Mouse (Mus musculus) midbrain, embryonic 13.5 days (tissue): ENCODE measurements around the gene Prr5l. TPM values are rescaled to one million over a fixed set of nuclear protein-coding genes. Genes with fewer than 3 reads are reported as not detected.

Source experiments
- ATAC-seq: fragments of 200-750 bp; cut with Nextera tagmentation; 2 replicates; pipeline ENCODE4 v1.8.0; 2017; ENCODE audit warnings: mild to moderate bottlenecking, moderate TSS enrichment, moderate library complexity
- H3K27ac ChIP-seq: fragments of 300-500 bp; sonication (generic); 2 replicates; pipeline ENCODE4 v1.5.1; 2015; ENCODE audit warnings: inconsistent platforms, mild to moderate bottlenecking, moderate library complexity
- H3K27me3 ChIP-seq: fragments of 300-500 bp; sonication (generic); 2 replicates; pipeline ENCODE4 v1.6.1; 2015; ENCODE audit warnings: mild to moderate bottlenecking, inconsistent platforms
- H3K36me3 ChIP-seq: fragments of 300-500 bp; sonication (generic); 2 replicates; pipeline ENCODE4 v1.6.1; 2015; ENCODE audit warnings: mild to moderate bottlenecking, inconsistent platforms
- H3K4me1 ChIP-seq: fragments of 300-500 bp; sonication (generic); replicated peaks from 2 replicates; pipeline ENCODE4 v1.6.1; 2015; ENCODE audit warnings: inconsistent platforms
- H3K4me2 ChIP-seq: fragments of 300-500 bp; sonication (generic); replicated peaks from 2 replicates; pipeline ENCODE4 v1.6.1; 2015; ENCODE audit warnings: moderate library complexity, mild to moderate bottlenecking, inconsistent platforms
- H3K4me3 ChIP-seq: fragments of 300-500 bp; sonication (generic); replicated peaks from 2 replicates; pipeline ENCODE4 v1.5.1; 2015; ENCODE audit warnings: mild to moderate bottlenecking, inconsistent platforms
- H3K9ac ChIP-seq: fragments of 300-500 bp; sonication (generic); replicated peaks from 2 replicates; pipeline ENCODE4 v1.6.1; 2015; ENCODE audit warnings: mild to moderate bottlenecking, inconsistent platforms
- H3K9me3 ChIP-seq: fragments of 300-500 bp; sonication (generic); 2 replicates; pipeline ENCODE4 v1.6.1; 2016; ENCODE audit warnings: mild to moderate bottlenecking, inconsistent platforms
- WGBS: fragments of 180-500 bp; shearing (Covaris S2); methylation state at CpG from one replicate; pipeline ENCODE4 v1.1.7; 2015; 5-methylcytosine and 5-hydroxymethylcytosine counted together
- polyA plus RNA-seq: library from polyadenylated mRNA; unstranded; fragments of >200 nt; fragmentation: Nextera tagmentation; extraction: Ambion mirVana; gene quantifications from 2 replicates; pipeline ENCODE4 v1.2.1, GENCODE M21; 2015

The Prr5l gene
- polyA plus RNA-seq, 1 experiment from 2014 or later: 9.3 TPM

DNA sequence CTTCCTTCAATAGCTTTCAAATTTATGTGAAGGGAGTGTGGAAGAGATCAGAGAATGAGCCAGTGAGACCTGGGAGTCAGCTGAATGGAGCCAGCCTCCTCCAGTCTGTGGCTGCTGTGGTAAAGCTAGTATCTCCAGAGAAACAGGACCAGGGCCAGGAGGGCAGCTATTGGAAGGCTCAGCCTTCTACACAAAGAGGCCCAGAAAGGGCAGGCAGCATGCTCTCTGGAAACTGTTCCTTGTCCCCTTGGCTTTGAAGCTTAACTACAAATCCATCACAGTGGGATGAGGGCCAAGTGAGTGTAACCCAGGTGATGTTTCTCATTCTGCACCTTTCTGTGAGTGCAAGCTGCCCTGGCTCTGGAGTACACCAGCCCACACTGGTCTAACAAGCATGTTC lies 155.0 kb downstream of the Prr5l start:
- Histone ChIP-seq H3K27me3 (no peaks in the 10 kb centered on the region), H3K27ac (no peak overlapping the region), H3K9ac (no peak overlapping the region), H3K9me3 (no peaks in the 10 kb centered on the region), H3K4me1 (peaks cover 15% of the 10 kb centered on the region), H3K36me3 (no peaks in the 10 kb centered on the region), H3K4me2 (no peak overlapping the region), H3K4me3 (no peak overlapping the region)
- no peak for ATAC-seq

DNA sequence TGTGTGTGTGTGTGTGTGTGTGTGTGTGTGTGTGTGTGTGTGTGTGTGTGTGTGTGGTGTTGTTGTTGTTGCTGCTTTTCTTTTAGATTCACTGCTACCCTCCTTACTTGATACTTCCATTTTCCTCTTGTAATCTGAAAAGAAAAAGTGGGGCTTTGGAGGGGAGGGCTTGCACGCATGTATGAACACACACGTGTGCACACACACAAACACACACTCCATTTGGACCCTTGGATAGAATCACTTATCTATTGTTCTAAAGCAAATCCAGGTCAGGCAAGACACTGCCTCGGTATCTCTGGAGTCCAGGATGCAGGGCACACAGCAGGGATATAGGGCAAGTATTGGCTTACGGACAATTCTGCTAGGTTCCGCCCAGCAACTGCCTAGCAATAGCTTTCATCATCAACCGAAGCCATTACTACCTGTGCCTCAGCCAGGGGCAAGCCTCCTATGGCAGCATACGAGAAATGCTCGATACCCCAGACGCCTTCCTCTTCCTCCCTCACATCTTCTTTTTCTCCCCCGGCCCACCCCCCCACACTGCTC lies 159.4 kb downstream of the Prr5l start:
- Histone ChIP-seq H3K9me3 (no peaks in the 10 kb centered on the region), H3K36me3 (0 out of 2 replicates have a peak, but pooled peaks cover 3% of the 10 kb centered on the region), H3K4me1 (peaks cover 23% of the 10 kb centered on the region), H3K27ac (peak overlapping the region; percentile 78), H3K9ac (no peak overlapping the region), H3K4me2 (no peak overlapping the region), H3K4me3 (no peak overlapping the region), H3K27me3 (no peaks in the 10 kb centered on the region)
- peak; percentile 19 for ATAC-seq
- WGBS: 24% methylated on average over 10 of the region's 10 CpGs

DNA sequence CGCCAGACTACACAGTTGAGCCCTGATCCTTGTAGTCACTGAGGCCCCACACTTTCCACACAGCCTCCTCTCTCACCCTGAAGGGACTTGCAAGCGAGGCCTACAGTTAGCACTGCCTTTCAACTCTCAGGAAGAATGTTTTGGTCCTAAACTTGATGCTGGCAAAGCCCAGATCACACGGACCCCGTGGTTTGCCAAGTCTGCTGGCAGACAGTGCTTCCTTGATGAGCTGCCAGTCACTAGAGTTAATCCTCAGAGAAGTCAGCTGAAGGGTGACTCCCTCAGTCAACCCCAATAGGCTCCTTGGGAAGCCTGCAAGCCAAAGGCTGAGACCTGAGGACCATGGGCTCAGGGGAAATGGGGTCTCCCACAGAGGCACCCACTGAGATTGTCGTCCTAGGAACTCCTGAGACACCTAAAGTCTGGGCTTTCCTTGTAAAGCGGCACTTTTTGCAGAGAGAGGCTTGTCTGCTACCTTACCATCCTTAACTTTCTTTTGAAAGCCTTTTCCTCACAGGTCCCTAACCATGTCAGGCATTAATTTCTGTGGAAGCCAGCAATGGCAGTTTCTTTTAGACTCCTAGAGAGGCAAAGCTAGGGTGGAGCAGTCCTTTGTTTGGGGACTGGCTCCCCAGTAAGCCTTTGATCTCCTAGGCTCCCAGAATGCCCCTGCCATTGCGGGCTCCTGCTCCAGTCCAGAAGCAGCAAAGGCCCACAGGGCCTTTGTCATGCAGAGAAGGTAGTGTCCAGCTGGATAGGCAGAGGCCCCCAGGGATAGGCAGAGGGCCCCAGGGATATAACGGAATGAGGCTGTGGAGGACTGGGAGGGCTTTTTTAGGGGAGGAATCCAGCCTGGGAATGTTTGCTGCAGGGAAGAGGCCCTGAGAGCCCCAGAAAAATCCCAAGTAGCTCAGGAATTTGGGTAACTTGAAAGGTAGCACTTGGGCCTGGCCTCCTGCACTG lies 160.2 kb downstream of the Prr5l start:
- Histone ChIP-seq H3K9ac (no peak overlapping the region), H3K36me3 (0 out of 2 replicates have a peak, but pooled peaks cover 3% of the 10 kb centered on the region), H3K4me2 (no peak overlapping the region), H3K9me3 (no peaks in the 10 kb centered on the region), H3K4me1 (peaks cover 23% of the 10 kb centered on the region), H3K4me3 (no peak overlapping the region), H3K27me3 (no peaks in the 10 kb centered on the region), H3K27ac (peak overlapping the region; percentile 78)
- 9% methylated on average over 8 of the region's 8 CpGs for WGBS
- peak; percentile 89 for ATAC-seq

DNA sequence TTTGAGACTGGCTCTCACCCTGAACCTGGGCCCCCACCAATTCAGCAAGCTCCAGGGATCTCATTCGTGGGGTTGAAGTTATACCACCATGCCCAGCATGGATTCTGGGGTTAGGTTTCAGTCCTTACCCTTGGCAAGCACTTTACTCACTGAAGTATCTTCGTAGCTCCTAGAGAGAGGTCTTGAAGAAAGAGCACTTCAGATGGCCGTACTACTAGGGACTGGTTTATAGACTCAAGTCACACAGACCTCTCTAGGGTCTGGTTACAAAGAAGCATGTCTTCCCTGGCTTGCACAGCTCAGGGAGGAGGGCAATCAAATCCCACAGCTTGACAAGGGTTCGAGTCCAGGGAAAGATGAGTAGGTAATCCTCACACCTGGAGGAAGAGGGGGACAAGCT lies 161.0 kb downstream of the Prr5l start:
- H3K27me3 ChIP-seq: no peaks in the 10 kb centered on the region
- no peak overlapping the region for H3K9ac ChIP-seq
- ATAC-seq: no peak
- H3K27ac ChIP-seq: peak overlapping the region; percentile 78
- H3K4me3 ChIP-seq: no peak overlapping the region
- H3K4me1 ChIP-seq: peaks cover 23% of the 10 kb centered on the region
- H3K9me3 ChIP-seq: no peaks in the 10 kb centered on the region
- H3K36me3 ChIP-seq: peaks cover 7% of the 10 kb centered on the region; the same call in 1 of the 2 replicates
- H3K4me2 ChIP-seq: no peak overlapping the region
- 85% methylated on average over 4 of the region's 4 CpGs for whole genome bisulfite sequencing

DNA sequence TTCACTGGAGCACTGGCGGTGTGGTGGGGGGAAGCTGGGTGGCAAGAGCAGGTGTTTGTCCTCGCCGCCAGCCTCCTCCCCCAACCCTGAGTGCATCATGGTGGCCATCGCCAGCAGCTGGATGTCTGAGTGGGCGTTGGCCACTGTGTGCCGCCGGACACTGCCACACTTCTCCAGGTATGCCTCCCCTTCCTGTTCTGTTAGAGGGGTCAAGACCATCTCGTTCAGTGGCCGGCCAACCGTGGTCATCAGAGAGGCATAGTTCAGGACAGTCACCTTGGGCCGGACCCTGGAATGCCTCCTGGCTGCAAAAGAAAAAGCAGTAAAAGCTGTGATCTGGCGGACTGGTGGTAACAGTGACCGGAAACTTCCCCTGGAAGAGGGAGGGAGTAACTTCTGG lies 165.7 kb downstream of the Prr5l start:
- 95% methylated on average over 13 of the region's 13 CpGs for WGBS
- no peaks in the 10 kb centered on the region for H3K9me3 ChIP-seq

DNA sequence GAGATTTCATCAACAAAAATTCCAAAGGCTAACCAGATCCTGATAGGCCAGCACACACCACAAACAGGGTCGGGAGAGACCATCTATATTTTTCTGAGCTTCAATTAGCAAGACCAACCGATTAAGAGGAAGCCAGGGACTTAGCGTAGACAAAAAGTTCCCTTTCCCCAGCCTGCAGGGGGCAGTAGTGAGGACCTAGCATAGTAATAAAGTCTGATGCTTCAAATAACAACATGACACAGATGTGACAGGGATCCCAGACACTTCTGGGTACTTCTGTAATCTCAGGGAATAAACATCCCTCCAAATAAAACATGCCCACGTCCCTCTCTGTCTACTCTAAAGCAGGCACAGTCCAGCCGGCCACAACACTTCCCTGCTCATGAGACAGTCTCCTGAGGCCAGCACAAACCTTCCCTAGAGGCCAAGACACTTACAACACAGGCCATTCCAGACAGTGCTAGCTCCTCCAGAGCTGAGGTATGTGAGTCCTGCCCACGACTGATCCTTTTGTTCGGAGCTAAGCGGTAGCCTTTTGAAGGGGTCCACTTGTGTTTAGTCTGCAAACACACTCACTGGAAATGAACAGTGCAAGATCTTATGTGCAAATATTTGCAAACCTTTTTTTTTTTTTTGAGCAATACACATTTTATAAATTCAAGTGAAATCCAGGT lies 167.0 kb downstream of the Prr5l start:
- Histone ChIP-seq H3K4me3 (no peak overlapping the region), H3K9me3 (no peaks in the 10 kb centered on the region), H3K4me1 (no peaks in the 10 kb centered on the region), H3K36me3 (peaks cover 9% of the 10 kb centered on the region; the same call in 1 of the 2 replicates), H3K4me2 (no peak overlapping the region), H3K27me3 (no peaks in the 10 kb centered on the region), H3K9ac (no peak overlapping the region), H3K27ac (no peak overlapping the region)
- no peak for ATAC-seq
- 76% methylated on average over 8 of the region's 8 CpGs for WGBS

More for the DNA sequence above, 165.7 kb downstream of the Prr5l start:
- H3K27ac ChIP-seq: no peak overlapping the region
- no peak for ATAC-seq
- peaks cover 2% of the 10 kb centered on the region for H3K4me1 ChIP-seq
- no peak overlapping the region for H3K9ac ChIP-seq
- no peak overlapping the region for H3K4me2 ChIP-seq
- H3K27me3 ChIP-seq: no peaks in the 10 kb centered on the region
- no peak overlapping the region for H3K4me3 ChIP-seq
- peaks cover 9% of the 10 kb centered on the region; the same call in 1 of the 2 replicates for H3K36me3 ChIP-seq

DNA sequence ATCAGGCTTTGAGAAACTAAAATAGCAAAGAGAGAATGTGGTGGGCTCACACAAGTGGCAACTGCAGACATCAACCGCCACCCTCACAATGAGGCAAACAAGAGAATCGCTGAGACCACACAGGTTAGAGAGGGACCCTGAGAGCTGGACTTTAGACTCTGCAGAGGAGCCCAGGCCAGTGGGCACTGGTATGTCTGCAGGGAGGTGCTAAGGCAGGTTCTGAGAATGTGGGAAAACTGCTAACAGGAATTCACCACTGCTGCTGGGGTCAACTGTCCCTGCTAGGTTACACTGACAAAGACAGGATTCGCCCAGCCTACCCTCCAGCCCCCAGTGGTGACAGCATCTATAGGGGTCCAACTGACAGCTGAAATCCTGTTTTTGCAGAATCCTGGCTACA lies 171.2 kb downstream of the Prr5l start:
- H3K27me3 ChIP-seq: no peaks in the 10 kb centered on the region
- no peak overlapping the region for H3K4me3 ChIP-seq
- 0 out of 2 replicates have a peak, but pooled peaks cover under 1% of the 10 kb centered on the region for H3K36me3 ChIP-seq
- WGBS: 87% methylated on average over 3 of the region's 3 CpGs
- H3K27ac ChIP-seq: no peak overlapping the region
- H3K4me1 ChIP-seq: peaks cover 6% of the 10 kb centered on the region; the same call in 1 of the 2 replicates
- no peak for ATAC-seq
- no peak overlapping the region for H3K4me2 ChIP-seq
- H3K9ac ChIP-seq: no peak overlapping the region
- H3K9me3 ChIP-seq: no peaks in the 10 kb centered on the region

DNA sequence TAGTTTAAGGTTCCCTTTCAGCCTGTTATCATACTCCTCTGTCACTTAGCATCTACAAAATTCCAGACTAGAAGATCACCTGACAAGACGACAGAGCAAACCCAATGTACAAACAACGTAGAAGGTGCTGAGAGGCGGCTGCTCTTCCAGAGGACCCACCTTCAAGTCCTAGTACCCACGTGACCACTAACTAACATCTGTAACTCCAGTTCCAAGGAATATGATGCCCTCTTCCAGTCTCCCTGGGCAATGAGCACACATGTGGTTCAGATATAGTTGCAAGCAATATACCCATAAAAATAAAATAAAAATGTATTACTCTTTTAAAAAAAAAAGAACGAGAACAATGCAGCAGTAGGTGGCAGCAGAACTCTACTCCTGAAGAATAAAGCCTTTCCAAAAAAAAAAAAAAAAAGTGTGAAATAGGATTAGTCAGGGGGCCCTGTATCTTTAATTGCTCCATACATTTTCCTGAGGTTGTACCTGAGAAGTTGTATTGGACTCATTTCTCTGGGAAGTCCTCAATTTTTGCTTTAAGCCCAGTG lies 176.8 kb downstream of the Prr5l start:
- H3K4me1 ChIP-seq: peaks cover 6% of the 10 kb centered on the region; the same call in 1 of the 2 replicates
- ATAC-seq: 0 out of 2 replicates have a peak, but pooled peaks have one; percentile 45

DNA sequence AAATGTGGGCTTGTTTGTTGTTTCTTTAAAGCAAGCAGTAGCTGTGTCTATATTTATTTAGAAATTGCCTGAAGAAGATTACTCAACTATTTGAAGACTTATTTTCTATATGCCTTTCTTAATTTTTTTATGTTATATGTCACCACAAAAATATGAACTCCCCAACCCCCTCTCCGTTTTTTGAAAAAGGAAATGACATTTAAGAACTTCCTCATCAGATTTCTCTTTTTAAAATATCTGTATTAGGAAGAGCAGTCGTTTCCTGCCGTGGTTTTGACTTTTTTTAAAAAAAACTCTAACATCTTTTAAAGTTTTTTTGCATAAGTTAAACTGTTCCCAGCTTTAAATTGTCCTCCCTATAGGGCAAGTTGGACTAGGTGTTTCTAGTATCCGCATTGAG lies 183.5 kb downstream of the Prr5l start:
- Histone ChIP-seq H3K27me3 (no peaks in the 10 kb centered on the region), H3K36me3 (peaks cover 55% of the 10 kb centered on the region), H3K9ac (no peak overlapping the region), H3K27ac (no peak overlapping the region), H3K4me3 (no peak overlapping the region), H3K4me2 (no peak overlapping the region), H3K4me1 (no peaks in the 10 kb centered on the region), H3K9me3 (no peaks in the 10 kb centered on the region)
- WGBS: 93% methylated on average over 4 of the region's 4 CpGs
- ATAC-seq: no peak

More for the DNA sequence above, 176.8 kb downstream of the Prr5l start:
- H3K36me3 ChIP-seq: peaks cover 2% of the 10 kb centered on the region
- H3K9me3 ChIP-seq: no peaks in the 10 kb centered on the region
- H3K27ac ChIP-seq: no peak overlapping the region
- no peak overlapping the region for H3K4me3 ChIP-seq
- WGBS: 41% methylated on average over 5 of the region's 5 CpGs
- H3K9ac ChIP-seq: no peak overlapping the region
- no peaks in the 10 kb centered on the region for H3K27me3 ChIP-seq
- H3K4me2 ChIP-seq: no peak overlapping the region

DNA sequence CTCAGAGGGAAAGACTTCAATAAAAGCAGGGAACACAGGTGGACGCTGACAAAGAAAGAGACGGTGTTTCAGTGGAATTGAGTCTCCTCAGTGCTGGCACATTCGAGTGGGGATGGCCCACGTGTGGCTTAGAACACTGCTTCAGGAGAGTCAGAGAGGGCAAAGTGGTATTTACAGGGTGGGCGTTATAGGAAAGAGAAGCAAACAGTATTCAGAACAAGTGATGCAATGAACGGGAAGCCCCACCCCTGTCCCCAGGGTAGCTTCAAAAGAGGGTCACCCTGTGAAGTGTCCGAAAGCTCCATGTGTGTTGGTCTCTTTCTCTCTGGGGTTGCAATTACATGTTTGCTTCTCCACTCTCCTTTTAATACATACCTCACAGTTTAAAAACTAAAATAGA lies 187.2 kb downstream of the Prr5l start:
- ATAC-seq: no peak
- Histone ChIP-seq H3K27me3 (no peaks in the 10 kb centered on the region), H3K4me3 (no peak overlapping the region), H3K4me1 (no peaks in the 10 kb centered on the region), H3K4me2 (no peak overlapping the region), H3K9me3 (no peaks in the 10 kb centered on the region), H3K27ac (no peak overlapping the region), H3K9ac (no peak overlapping the region), H3K36me3 (peaks cover 61% of the 10 kb centered on the region)
- 93% methylated on average over 7 of the region's 7 CpGs for WGBS

DNA sequence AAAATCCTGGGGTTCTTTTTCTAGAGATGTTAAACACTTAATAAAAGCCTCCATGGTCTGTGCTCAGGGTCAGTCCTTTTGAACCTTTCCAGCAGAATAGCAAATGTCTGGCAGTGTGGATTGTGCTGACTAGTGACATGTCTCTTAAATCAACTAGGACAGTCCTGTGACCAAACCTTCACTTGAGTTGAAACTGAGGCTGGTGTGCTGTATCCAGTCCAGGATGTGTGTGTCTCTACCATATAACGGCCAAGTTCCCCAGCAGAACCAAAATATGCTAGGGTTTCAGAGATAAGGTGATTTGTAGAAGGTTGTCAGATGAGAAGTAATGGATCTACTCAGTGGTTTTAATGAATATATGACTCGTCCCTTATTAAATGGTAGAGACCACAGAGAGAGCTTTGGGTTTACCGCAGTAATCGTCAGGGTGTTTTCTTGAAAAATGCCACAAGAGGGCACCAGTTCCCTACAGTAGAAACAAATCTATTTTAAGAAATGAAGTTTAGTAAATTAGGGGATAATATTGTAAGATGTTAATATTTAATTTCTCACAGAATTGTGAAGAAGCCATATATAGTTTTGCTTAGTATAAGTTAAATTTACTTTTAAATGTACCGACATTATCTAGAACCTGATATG lies 189.1 kb downstream of the Prr5l start:
- no peak overlapping the region for H3K9ac ChIP-seq
- H3K4me1 ChIP-seq: no peaks in the 10 kb centered on the region
- WGBS: 62% methylated on average over 5 of the region's 5 CpGs
- peaks cover 65% of the 10 kb centered on the region for H3K36me3 ChIP-seq
- no peaks in the 10 kb centered on the region for H3K9me3 ChIP-seq
- no peak overlapping the region for H3K4me2 ChIP-seq
- no peak for ATAC-seq
- H3K27me3 ChIP-seq: no peaks in the 10 kb centered on the region
- H3K27ac ChIP-seq: no peak overlapping the region
- no peak overlapping the region for H3K4me3 ChIP-seq
